Mouse (Mus musculus) cortical plate, adult 2 months (tissue): ENCODE data around the gene Pde6h.

ENCODE experiments used
- CTCF ChIP-seq: fragments of 200-500 bp; IDR thresholded peaks from 2 replicates; pipeline ENCODE4 v1.5.1; 2011; ENCODE audit warnings: mild to moderate bottlenecking, control low read depth, low read length; ENCODE audit not compliant: insufficient read depth; ENCODE audit errors: extremely low read depth
- POLR2A ChIP-seq: fragments of 200-500 bp; IDR thresholded peaks from 2 replicates; pipeline ENCODE4 v1.6.1; 2011; ENCODE audit warnings: mild to moderate bottlenecking, low read length, control low read depth; ENCODE audit not compliant: insufficient read depth; ENCODE audit errors: extremely low read depth

- TF ChIP-seq POLR2A (no peak), CTCF (no peak)
These were observed 10.1 kb upstream of the Pde6h start for GRCm38 (mm10) chr6:136913384-136914126.
